Mouse (Mus musculus) embryonic facial prominence, embryonic 15.5 days (tissue): ENCODE measurements around the gene Cdc42se2. TPM values are rescaled to one million over a fixed set of nuclear protein-coding genes. Genes with fewer than 3 reads are reported as not detected.

Source experiments
- ATAC-seq: fragments of 200-750 bp; cut with Nextera tagmentation; 2 replicates; pipeline ENCODE4 v1.8.0; 2017; ENCODE audit warnings: low read depth, moderate TSS enrichment; ENCODE audit not compliant: insufficient number of reproducible peaks, low FRiP score, low TSS enrichment
- H3K27ac ChIP-seq: fragments of 300-500 bp; sonication (generic); replicated peaks from 2 replicates; pipeline ENCODE4 v1.5.1; 2015; ENCODE audit warnings: mild to moderate bottlenecking, inconsistent platforms
- H3K27me3 ChIP-seq: fragments of 300-500 bp; sonication (generic); 2 replicates; pipeline ENCODE4 v1.6.1; 2015; ENCODE audit warnings: inconsistent platforms
- H3K36me3 ChIP-seq: fragments of 300-500 bp; sonication (generic); 2 replicates; pipeline ENCODE4 v1.6.1; 2015; ENCODE audit warnings: mild to moderate bottlenecking, inconsistent platforms
- H3K4me1 ChIP-seq: fragments of 300-500 bp; sonication (generic); 2 replicates; pipeline ENCODE4 v1.6.1; 2015; ENCODE audit warnings: inconsistent platforms
- H3K4me2 ChIP-seq: fragments of 300-500 bp; sonication (generic); replicated peaks from 2 replicates; pipeline ENCODE4 v1.6.1; 2015; ENCODE audit warnings: mild to moderate bottlenecking, inconsistent platforms
- H3K4me3 ChIP-seq: fragments of 300-500 bp; sonication (generic); replicated peaks from 2 replicates; pipeline ENCODE4 v1.5.1; 2015; ENCODE audit warnings: mild to moderate bottlenecking, inconsistent platforms
- H3K9ac ChIP-seq: fragments of 300-500 bp; sonication (generic); 2 replicates; pipeline ENCODE4 v1.6.1; 2015; ENCODE audit warnings: inconsistent platforms
- H3K9me3 ChIP-seq: fragments of 300-500 bp; sonication (generic); replicated peaks from 2 replicates; pipeline ENCODE4 v1.6.1; 2016; ENCODE audit warnings: inconsistent platforms
- WGBS: fragments of 180-500 bp; shearing (Covaris S2); methylation state at CpG from one replicate; pipeline ENCODE4 v1.1.7; 2015; 5-methylcytosine and 5-hydroxymethylcytosine counted together
- polyA plus RNA-seq: library from polyadenylated mRNA; unstranded; fragments of >200 nt; fragmentation: Nextera tagmentation; extraction: Ambion mirVana; gene quantifications from 2 replicates; pipeline ENCODE4 v1.2.1, GENCODE M21; 2015

Cdc42se2 gene
- polyA plus RNA-seq, 1 experiment from 2014 or later: 68.7 TPM

GRCm38 (mm10) chr11:54729311-54729710, 58.2 kb downstream of the Cdc42se2 start:
- no peaks in the 10 kb centered on the region; the same call in 1 of the 2 replicates for H3K36me3 ChIP-seq

DNA sequence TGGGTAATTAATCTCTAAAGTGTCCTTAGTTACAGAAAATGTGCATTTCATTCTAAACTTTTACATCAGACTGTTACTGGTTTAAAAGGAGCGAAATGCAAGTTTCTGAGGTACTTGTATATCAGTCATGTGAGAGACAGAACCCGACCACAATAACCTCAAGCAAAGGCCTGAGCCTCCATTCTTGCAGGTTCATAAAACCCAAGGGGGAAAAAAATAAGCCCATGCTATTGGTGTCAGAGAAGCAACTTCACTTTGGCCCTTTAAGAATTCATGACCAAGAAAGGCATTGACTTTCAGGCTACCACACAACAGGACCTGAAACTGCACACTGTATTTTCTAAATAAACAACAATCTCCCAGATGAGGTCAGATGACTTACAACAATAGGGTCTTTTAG, 59.1 kb downstream of the Cdc42se2 start:
- Histone ChIP-seq H3K9ac (no peak overlapping the region), H3K27me3 (no peaks in the 10 kb centered on the region), H3K9me3 (no peaks in the 10 kb centered on the region), H3K4me3 (no peak overlapping the region), H3K36me3 (no peaks in the 10 kb centered on the region; the same call in none of the 2 replicates), H3K27ac (no peak overlapping the region), H3K4me2 (no peak overlapping the region), H3K4me1 (no peaks in the 10 kb centered on the region)
- ATAC-seq: no peak
- WGBS: 83% methylated on average over 2 of the region's 2 CpGs

More at GRCm38 (mm10) chr11:54729311-54729710, 58.2 kb downstream of the Cdc42se2 start:
- H3K4me3 ChIP-seq: no peak overlapping the region
- no peak overlapping the region for H3K9ac ChIP-seq
- no peak overlapping the region for H3K4me2 ChIP-seq
- no peak for ATAC-seq
- H3K27me3 ChIP-seq: no peaks in the 10 kb centered on the region
- no peaks in the 10 kb centered on the region for H3K4me1 ChIP-seq
- no peak overlapping the region for H3K27ac ChIP-seq
- no peaks in the 10 kb centered on the region for H3K9me3 ChIP-seq
- 72% methylated on average over 3 of the region's 3 CpGs for WGBS

DNA sequence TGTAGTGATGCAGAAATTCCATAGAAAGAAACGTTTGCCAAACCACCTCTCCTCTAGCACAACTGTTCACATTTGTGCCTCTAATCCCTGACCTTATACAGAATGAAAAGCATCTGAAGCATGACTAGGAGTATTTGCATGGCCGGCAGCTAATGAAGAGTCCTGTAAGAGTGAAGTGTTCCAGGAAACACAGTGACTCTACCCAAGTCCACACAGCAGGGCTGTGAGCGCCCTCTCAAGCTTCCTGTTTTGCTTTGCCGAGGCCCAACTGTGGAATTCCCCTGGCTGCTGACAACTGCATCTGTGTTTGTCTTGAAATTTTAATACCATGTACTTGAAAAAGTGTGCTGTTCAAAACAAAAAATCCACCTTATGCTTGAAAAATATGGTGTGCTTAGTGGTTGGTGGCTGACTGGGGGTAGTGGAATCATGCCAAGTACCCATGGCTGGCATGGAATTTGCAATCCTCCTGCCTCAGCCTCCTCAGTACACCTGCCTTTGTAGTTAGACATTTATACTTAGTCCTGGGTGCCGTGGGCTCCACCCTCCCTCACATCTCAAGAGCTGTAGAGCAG, 60.1 kb downstream of the Cdc42se2 start:
- WGBS: 59% methylated on average over 5 of the region's 5 CpGs

DNA sequence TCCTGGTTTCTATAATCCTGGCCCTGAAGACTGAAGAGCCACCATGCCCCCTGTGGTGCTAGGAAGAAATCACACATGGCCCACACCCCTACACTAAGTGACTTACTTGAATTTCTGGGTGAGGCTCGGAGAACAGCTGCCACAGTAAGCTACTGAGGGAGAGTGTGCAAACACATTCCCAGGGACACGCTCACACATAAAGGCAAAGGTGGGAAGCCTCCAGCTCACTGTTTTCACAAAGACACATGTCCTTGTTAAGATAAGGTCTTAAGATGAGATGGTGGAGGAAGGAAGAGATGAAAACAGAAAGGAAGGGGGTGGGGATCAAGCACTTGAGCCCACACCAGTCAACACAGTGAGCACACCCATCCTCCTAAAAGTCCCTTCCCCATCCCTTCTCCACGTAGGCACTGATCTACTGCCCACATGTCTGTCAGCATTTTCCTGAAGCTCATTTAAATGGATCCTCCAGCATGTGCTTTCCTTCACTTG, 60.9 kb downstream of the Cdc42se2 start:
- ATAC-seq: no peak
- Histone ChIP-seq H3K4me2 (no peak overlapping the region), H3K4me1 (no peaks in the 10 kb centered on the region), H3K9ac (no peak overlapping the region), H3K27me3 (no peaks in the 10 kb centered on the region), H3K4me3 (no peak overlapping the region), H3K36me3 (peaks cover 15% of the 10 kb centered on the region), H3K9me3 (no peaks in the 10 kb centered on the region), H3K27ac (no peak overlapping the region; the same call in 1 of the 2 replicates)
- WGBS: 75% methylated on average over 3 of the region's 3 CpGs

More for the DNA sequence above, 60.1 kb downstream of the Cdc42se2 start:
- H3K27me3 ChIP-seq: no peaks in the 10 kb centered on the region
- no peak overlapping the region for H3K4me2 ChIP-seq
- no peak overlapping the region for H3K27ac ChIP-seq
- H3K9me3 ChIP-seq: no peaks in the 10 kb centered on the region
- H3K9ac ChIP-seq: no peak overlapping the region
- H3K36me3 ChIP-seq: peaks cover 8% of the 10 kb centered on the region
- no peak overlapping the region for H3K4me3 ChIP-seq
- H3K4me1 ChIP-seq: no peaks in the 10 kb centered on the region
- ATAC-seq: no peak

DNA sequence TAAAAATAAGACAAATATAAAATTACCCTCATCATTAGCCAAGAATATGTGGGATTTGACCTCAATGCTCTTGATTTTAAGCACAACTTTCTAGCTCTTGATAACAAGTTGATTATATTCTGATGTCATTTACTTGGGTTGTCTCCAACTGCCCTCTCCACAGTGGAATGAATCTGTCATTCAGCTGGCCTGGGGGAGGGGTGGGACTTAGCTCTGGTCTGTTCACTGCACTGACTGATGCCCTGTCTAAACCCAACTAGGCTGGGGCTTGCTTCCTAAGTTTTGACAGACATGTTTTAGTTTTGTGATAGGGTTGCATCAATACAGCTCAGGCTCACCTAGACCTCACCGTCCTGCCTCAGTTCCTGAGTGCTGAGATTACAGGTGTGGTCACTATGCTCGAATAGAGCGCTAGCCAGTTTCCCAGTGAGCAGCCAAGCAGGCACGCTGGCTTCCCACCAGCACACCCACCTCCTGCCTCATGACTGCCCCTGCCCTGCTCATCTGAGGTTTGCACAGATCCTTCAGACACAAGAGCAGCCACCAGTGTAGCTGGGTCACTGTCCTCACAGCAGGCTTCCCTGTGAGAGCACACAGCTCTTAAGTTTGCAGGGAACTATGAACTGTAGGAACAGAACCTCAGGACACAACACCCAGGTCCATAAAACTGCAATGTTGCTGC, 63.0 kb downstream of the Cdc42se2 start:
- H3K4me3 ChIP-seq: no peak overlapping the region
- no peak for ATAC-seq
- no peaks in the 10 kb centered on the region for H3K4me1 ChIP-seq
- H3K27ac ChIP-seq: no peak overlapping the region
- 82% methylated on average over 4 of the region's 4 CpGs for WGBS
- no peak overlapping the region for H3K4me2 ChIP-seq
- no peaks in the 10 kb centered on the region for H3K27me3 ChIP-seq
- peaks cover 25% of the 10 kb centered on the region for H3K36me3 ChIP-seq
- H3K9me3 ChIP-seq: no peaks in the 10 kb centered on the region
- no peak overlapping the region for H3K9ac ChIP-seq

- WGBS: 81% methylated on average over 6 of the region's 6 CpGs
- Histone ChIP-seq H3K36me3 (peaks cover 36% of the 10 kb centered on the region), H3K9me3 (no peaks in the 10 kb centered on the region)
Observed at GRCm38 (mm10) chr11:54722057-54722456, 65.4 kb downstream of the Cdc42se2 start.

DNA sequence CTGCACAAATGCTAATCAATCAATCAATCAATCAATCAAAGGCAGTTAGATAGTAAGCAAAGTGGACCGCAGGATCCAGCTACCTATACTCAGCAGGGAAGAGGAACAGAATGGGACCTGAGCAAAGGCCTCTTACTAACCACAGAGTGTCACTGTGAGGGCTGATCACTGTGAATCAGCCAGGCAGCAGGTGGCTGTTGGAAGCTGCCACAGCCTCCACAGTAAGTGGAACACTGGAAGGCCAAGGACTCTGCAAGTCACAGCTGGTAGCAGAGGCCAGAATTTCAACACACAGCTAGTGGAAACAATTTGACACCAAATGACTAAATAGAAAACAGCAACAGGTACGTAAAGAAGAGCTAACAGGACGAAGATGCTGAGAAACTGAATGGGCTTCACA, 68.9 kb downstream of the Cdc42se2 start:
- no peak for ATAC-seq
- H3K4me2 ChIP-seq: no peak overlapping the region
- H3K9me3 ChIP-seq: no peaks in the 10 kb centered on the region
- 88% methylated on average over 3 of the region's 3 CpGs for WGBS
- no peaks in the 10 kb centered on the region for H3K4me1 ChIP-seq
- H3K27ac ChIP-seq: no peak overlapping the region
- H3K36me3 ChIP-seq: peaks cover 56% of the 10 kb centered on the region
- H3K4me3 ChIP-seq: no peak overlapping the region
- no peak overlapping the region for H3K9ac ChIP-seq
- H3K27me3 ChIP-seq: no peaks in the 10 kb centered on the region

More at GRCm38 (mm10) chr11:54722057-54722456, 65.4 kb downstream of the Cdc42se2 start:
- Histone ChIP-seq H3K4me2 (no peak overlapping the region), H3K4me3 (no peak overlapping the region), H3K27me3 (no peaks in the 10 kb centered on the region), H3K9ac (no peak overlapping the region), H3K4me1 (no peaks in the 10 kb centered on the region), H3K27ac (no peak overlapping the region)
- no peak for ATAC-seq

GRCm38 (mm10) chr11:54717893-54718292, 69.6 kb downstream of the Cdc42se2 start:
- H3K36me3 ChIP-seq: peaks cover 53% of the 10 kb centered on the region

DNA sequence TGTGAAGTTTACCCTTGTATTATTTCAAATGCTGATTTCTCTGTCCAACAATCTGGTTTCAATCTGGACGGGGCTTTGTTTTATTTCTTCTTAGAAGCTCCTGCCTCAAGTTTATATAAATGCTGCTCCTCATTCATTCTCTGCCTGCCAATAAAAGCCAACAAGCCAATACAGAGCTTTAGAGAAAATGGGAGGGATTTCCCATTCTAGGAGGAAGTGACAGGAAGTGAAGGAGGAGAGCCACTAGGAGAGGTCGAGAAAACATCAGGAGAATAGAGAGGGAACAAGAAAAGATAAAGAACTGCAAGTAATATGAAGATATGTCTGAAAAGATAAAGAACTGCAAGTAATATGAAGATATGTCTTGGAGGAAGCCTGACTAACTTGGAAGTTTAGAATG, 74.6 kb downstream of the Cdc42se2 start:
- Histone ChIP-seq H3K9me3 (no peaks in the 10 kb centered on the region), H3K4me2 (no peak overlapping the region), H3K9ac (no peak overlapping the region), H3K4me3 (no peak overlapping the region), H3K27ac (no peak overlapping the region), H3K4me1 (no peaks in the 10 kb centered on the region), H3K36me3 (peaks cover 25% of the 10 kb centered on the region), H3K27me3 (no peaks in the 10 kb centered on the region)
- 53% methylated on average over 2 of the region's 2 CpGs for WGBS
- ATAC-seq: no peak

More at GRCm38 (mm10) chr11:54717893-54718292, 69.6 kb downstream of the Cdc42se2 start:
- H3K4me3 ChIP-seq: no peak overlapping the region
- 83% methylated on average over 3 of the region's 3 CpGs for whole genome bisulfite sequencing
- ATAC-seq: no peak
- no peak overlapping the region for H3K4me2 ChIP-seq
- no peaks in the 10 kb centered on the region for H3K4me1 ChIP-seq
- no peaks in the 10 kb centered on the region for H3K9me3 ChIP-seq
- no peak overlapping the region for H3K9ac ChIP-seq
- no peaks in the 10 kb centered on the region for H3K27me3 ChIP-seq
- H3K27ac ChIP-seq: no peak overlapping the region

- no peak overlapping the region for H3K4me2 ChIP-seq
- H3K9me3 ChIP-seq: no peaks in the 10 kb centered on the region
- H3K4me3 ChIP-seq: no peak overlapping the region
- ATAC-seq: no peak
- H3K27ac ChIP-seq: no peak overlapping the region
- no peaks in the 10 kb centered on the region for H3K27me3 ChIP-seq
- peaks cover 11% of the 10 kb centered on the region for H3K36me3 ChIP-seq
- no peak overlapping the region for H3K9ac ChIP-seq
- H3K4me1 ChIP-seq: no peaks in the 10 kb centered on the region
- 90% methylated on average over 4 of the region's 4 CpGs for WGBS
Observed at GRCm38 (mm10) chr11:54710512-54711293, 76.8 kb downstream of the Cdc42se2 start.

- no peaks in the 10 kb centered on the region for H3K4me1 ChIP-seq
- no peak overlapping the region for H3K27ac ChIP-seq
- H3K9ac ChIP-seq: no peak overlapping the region
- H3K4me2 ChIP-seq: no peak overlapping the region
- no peaks in the 10 kb centered on the region for H3K27me3 ChIP-seq
- whole genome bisulfite sequencing: 43% methylated on average over 2 of the region's 2 CpGs
- H3K9me3 ChIP-seq: no peaks in the 10 kb centered on the region
- peaks cover 5% of the 10 kb centered on the region; the same call in 1 of the 2 replicates for H3K36me3 ChIP-seq
- ATAC-seq: no peak
- H3K4me3 ChIP-seq: no peak overlapping the region
Observed at GRCm38 (mm10) chr11:54709645-54710044, 77.8 kb downstream of the Cdc42se2 start.
